Mouse (Mus musculus): ENCODE measurements around the gene Rhbdl1. TPM values are rescaled to one million over a fixed set of nuclear protein-coding genes. Genes with fewer than 3 reads are reported as not detected.

Rhbdl1 gene
- polyA plus RNA-seq, 1 experiment from 2014 or later: 2.1 TPM

GRCm38 (mm10) chr17:25880196-25880910 is 43.3 kb upstream of the Rhbdl1 start, which contains the start of gene Wfikkn1:
TSS of gene Wfikkn1 (minus strand) at chr17:25880858.
- no peaks in the 10 kb centered on the region for H3K9me3 ChIP-seq (ENCODE audit: control insufficient read depth, low read length)
- no peak within 1 kb of the TSS for H3K4me3 ChIP-seq (ENCODE audit: low read depth, low read length)
- WGBS: 23% methylated on average over 5 of the region's 5 CpGs
- peaks cover 26% of the 10 kb centered on the region for H3K4me1 ChIP-seq (replicated peaks; ENCODE audit: control insufficient read depth, insufficient read depth, low read length)
- H3K27ac ChIP-seq (ENCODE audit: low read depth, low read length): peak within 1 kb of the TSS; percentile 53; the same call in 1 of the 2 replicates
- ATAC-seq (replicated peaks; ENCODE audit: low FRiP score) (no peak), DNase-seq (ENCODE audit: low spot score) (peak; percentile 52)
- peak within 1 kb of the TSS; percentile 45 for H3K9ac ChIP-seq (ENCODE audit: low read length)
- H3K4me2 ChIP-seq (ENCODE audit: low read depth, low read length, severe bottlenecking): no peak within 1 kb of the TSS
- H3K27me3 ChIP-seq (ENCODE audit: control insufficient read depth, insufficient read depth, low read length): no peaks in the 10 kb centered on the region
- no peaks in the 10 kb centered on the region; the same call in 1 of the 2 replicates for H3K36me3 ChIP-seq (ENCODE audit: control insufficient read depth, insufficient read depth, low read length)

- H3K9me3 ChIP-seq (ENCODE audit: control insufficient read depth, low read length): no peaks in the 10 kb centered on the region
- no peak overlapping the region for H3K4me2 ChIP-seq (ENCODE audit: low read depth, low read length, severe bottlenecking)
- H3K4me1 ChIP-seq (replicated peaks; ENCODE audit: control insufficient read depth, insufficient read depth, low read length): peaks cover 26% of the 10 kb centered on the region
- H3K27me3 ChIP-seq (ENCODE audit: control insufficient read depth, insufficient read depth, low read length): no peaks in the 10 kb centered on the region
- H3K9ac ChIP-seq (ENCODE audit: low read length): no peak overlapping the region; the same call in 1 of the 2 replicates
- 77% methylated on average over 8 of the region's 8 CpGs for WGBS
- DNase-seq (ENCODE audit: low spot score) (peak; percentile 48), ATAC-seq (replicated peaks; ENCODE audit: low FRiP score) (no peak)
- H3K36me3 ChIP-seq (ENCODE audit: control insufficient read depth, insufficient read depth, low read length): no peaks in the 10 kb centered on the region; the same call in 1 of the 2 replicates
- H3K4me3 ChIP-seq (ENCODE audit: low read depth, low read length): no peak overlapping the region
- no peak overlapping the region for H3K27ac ChIP-seq (ENCODE audit: low read depth, low read length)
Measured at GRCm38 (mm10) chr17:25879750-25880149, 42.7 kb upstream of the Rhbdl1 start.

GRCm38 (mm10) chr17:25879261-25879660 is 42.2 kb upstream of the Rhbdl1 start:
- ATAC-seq (replicated peaks; ENCODE audit: low FRiP score): no peak
- Histone ChIP-seq H3K4me2 (ENCODE audit: low read depth, low read length, severe bottlenecking) (no peak overlapping the region), H3K9ac (ENCODE audit: low read length) (no peak overlapping the region), H3K4me3 (ENCODE audit: low read depth, low read length) (no peak overlapping the region), H3K9me3 (ENCODE audit: control insufficient read depth, low read length) (no peaks in the 10 kb centered on the region), H3K27ac (ENCODE audit: low read depth, low read length) (no peak overlapping the region), H3K27me3 (ENCODE audit: control insufficient read depth, insufficient read depth, low read length) (no peaks in the 10 kb centered on the region), H3K4me1 (replicated peaks; ENCODE audit: control insufficient read depth, insufficient read depth, low read length) (peaks cover 26% of the 10 kb centered on the region), H3K36me3 (ENCODE audit: control insufficient read depth, insufficient read depth, low read length) (no peaks in the 10 kb centered on the region; the same call in 1 of the 2 replicates)
- WGBS: 46% methylated on average over 4 of the region's 4 CpGs
- peak; percentile 65 for DNase-seq (ENCODE audit: low spot score)

GRCm38 (mm10) chr17:25878611-25879180 is 41.6 kb upstream of the Rhbdl1 start:
- H3K27me3 ChIP-seq (ENCODE audit: control insufficient read depth, insufficient read depth, low read length): no peaks in the 10 kb centered on the region
- H3K4me1 ChIP-seq (replicated peaks; ENCODE audit: control insufficient read depth, insufficient read depth, low read length): peaks cover 26% of the 10 kb centered on the region
- H3K27ac ChIP-seq (ENCODE audit: low read depth, low read length): no peak overlapping the region
- H3K9me3 ChIP-seq (ENCODE audit: control insufficient read depth, low read length): no peaks in the 10 kb centered on the region
- no peak overlapping the region for H3K9ac ChIP-seq (ENCODE audit: low read length)
- WGBS: 87% methylated on average over 19 of the region's 19 CpGs
- ATAC-seq (replicated peaks; ENCODE audit: low FRiP score): no peak
- DNase-seq (ENCODE audit: low spot score): no peak
- H3K4me3 ChIP-seq (ENCODE audit: low read depth, low read length): no peak overlapping the region
- H3K4me2 ChIP-seq (ENCODE audit: low read depth, low read length, severe bottlenecking): no peak overlapping the region
- no peaks in the 10 kb centered on the region; the same call in 1 of the 2 replicates for H3K36me3 ChIP-seq (ENCODE audit: control insufficient read depth, insufficient read depth, low read length)

DNA sequence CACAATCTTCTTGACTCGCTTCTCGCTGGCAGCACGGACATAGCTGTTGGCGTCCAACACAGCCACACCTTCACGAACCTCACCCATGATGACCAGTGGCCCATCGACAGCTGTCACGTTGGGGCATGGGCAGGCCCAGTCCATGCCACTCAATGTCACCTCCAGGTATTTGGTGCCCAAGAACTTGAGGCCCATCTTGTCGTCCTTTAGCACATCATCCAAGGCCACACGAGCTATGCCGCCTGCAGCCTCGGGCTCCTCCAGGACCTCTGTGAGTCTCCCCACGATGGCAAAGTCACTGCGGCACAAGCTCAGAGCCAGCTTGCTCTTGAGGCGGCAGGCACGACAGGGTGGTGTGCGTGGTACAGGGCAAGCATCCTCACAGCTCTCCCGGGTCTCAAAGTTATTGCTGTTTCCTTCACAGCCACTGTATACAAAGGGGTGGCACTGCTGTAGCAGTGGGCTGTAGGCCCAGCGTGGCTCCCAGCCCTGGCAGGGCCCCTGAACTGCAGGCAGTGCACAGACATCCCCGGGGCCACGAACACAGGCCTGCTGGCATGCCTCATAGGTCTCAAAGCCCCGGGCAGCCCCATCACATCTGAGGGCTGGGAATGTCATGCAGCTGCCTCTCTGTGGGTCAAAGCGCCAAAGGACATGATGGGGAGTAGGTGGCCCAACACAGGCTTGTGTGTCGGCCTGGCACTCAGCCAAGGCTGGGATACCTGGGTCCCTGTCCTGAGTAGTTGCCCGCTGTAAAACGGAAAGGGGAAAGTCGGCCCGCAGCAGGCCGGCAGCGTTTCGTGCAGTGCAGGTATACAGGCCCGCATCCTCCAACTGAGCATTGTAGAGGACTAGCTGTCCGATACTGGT is 40.9 kb upstream of the Rhbdl1 start:
- ATAC-seq (replicated peaks; ENCODE audit: low FRiP score) (no peak), DNase-seq (ENCODE audit: low spot score) (no peak)
- H3K4me3 ChIP-seq (ENCODE audit: low read depth, low read length): no peak overlapping the region
- H3K9me3 ChIP-seq (ENCODE audit: control insufficient read depth, low read length): no peaks in the 10 kb centered on the region
- no peak overlapping the region for H3K4me2 ChIP-seq (ENCODE audit: low read depth, low read length, severe bottlenecking)
- no peaks in the 10 kb centered on the region; the same call in 1 of the 2 replicates for H3K36me3 ChIP-seq (ENCODE audit: control insufficient read depth, insufficient read depth, low read length)
- H3K4me1 ChIP-seq (replicated peaks; ENCODE audit: control insufficient read depth, insufficient read depth, low read length): peaks cover 26% of the 10 kb centered on the region
- no peak overlapping the region for H3K9ac ChIP-seq (ENCODE audit: low read length)
- no peaks in the 10 kb centered on the region for H3K27me3 ChIP-seq (ENCODE audit: control insufficient read depth, insufficient read depth, low read length)
- 93% methylated on average over 32 of the region's 32 CpGs for WGBS
- no peak overlapping the region for H3K27ac ChIP-seq (ENCODE audit: low read depth, low read length)

DNA sequence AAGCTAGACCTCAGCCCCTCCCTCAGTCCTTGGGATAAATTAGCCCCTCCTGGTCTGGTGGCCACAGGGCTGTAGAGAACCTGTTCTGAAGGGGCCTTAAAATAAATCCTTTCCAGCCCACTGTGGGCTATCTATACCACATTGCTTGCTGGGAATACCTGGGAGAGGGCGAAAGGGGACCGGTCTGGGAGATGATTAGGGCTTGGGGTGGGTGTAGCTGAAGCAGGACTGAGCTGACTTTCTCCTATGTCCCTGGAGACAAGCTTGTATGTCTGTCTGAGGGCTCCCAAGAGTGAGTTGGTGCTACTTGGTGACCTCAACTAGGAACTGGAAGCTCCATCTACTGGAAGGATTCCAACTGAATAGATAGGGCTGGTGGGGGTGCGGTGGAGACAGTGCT is 39.9 kb upstream of the Rhbdl1 start:
- H3K27me3 ChIP-seq (ENCODE audit: control insufficient read depth, insufficient read depth, low read length): no peaks in the 10 kb centered on the region
- ATAC-seq (replicated peaks; ENCODE audit: low FRiP score) (no peak), DNase-seq (ENCODE audit: low spot score) (no peak)
- no peak overlapping the region for H3K27ac ChIP-seq (ENCODE audit: low read depth, low read length)
- WGBS: 97% methylated on average over 3 of the region's 3 CpGs
- peaks cover 26% of the 10 kb centered on the region for H3K4me1 ChIP-seq (replicated peaks; ENCODE audit: control insufficient read depth, insufficient read depth, low read length)
- no peak overlapping the region for H3K4me2 ChIP-seq (ENCODE audit: low read depth, low read length, severe bottlenecking)
- H3K9ac ChIP-seq (ENCODE audit: low read length): no peak overlapping the region
- no peaks in the 10 kb centered on the region; the same call in 1 of the 2 replicates for H3K36me3 ChIP-seq (ENCODE audit: control insufficient read depth, insufficient read depth, low read length)
- H3K4me3 ChIP-seq (ENCODE audit: low read depth, low read length): no peak overlapping the region
- no peaks in the 10 kb centered on the region for H3K9me3 ChIP-seq (ENCODE audit: control insufficient read depth, low read length)

- H3K27ac ChIP-seq (ENCODE audit: low read depth, low read length): no peak overlapping the region
- no peaks in the 10 kb centered on the region for H3K9me3 ChIP-seq (ENCODE audit: control insufficient read depth, low read length)
- DNase-seq (ENCODE audit: low spot score) (no peak), ATAC-seq (replicated peaks; ENCODE audit: low FRiP score) (no peak)
- no peaks in the 10 kb centered on the region; the same call in 1 of the 2 replicates for H3K36me3 ChIP-seq (ENCODE audit: control insufficient read depth, insufficient read depth, low read length)
- H3K27me3 ChIP-seq (ENCODE audit: control insufficient read depth, insufficient read depth, low read length): no peaks in the 10 kb centered on the region
- 66% methylated on average over 10 of the region's 10 CpGs for whole genome bisulfite sequencing
- peak overlapping the region; percentile 82 for H3K9ac ChIP-seq (ENCODE audit: low read length)
- peak overlapping the region; percentile 57 for H3K4me3 ChIP-seq (ENCODE audit: low read depth, low read length)
- peak overlapping the region; percentile 87 for H3K4me2 ChIP-seq (ENCODE audit: low read depth, low read length, severe bottlenecking)
- H3K4me1 ChIP-seq (replicated peaks; ENCODE audit: control insufficient read depth, insufficient read depth, low read length): peaks cover 24% of the 10 kb centered on the region
Measured at GRCm38 (mm10) chr17:25876347-25876915, 39.3 kb upstream of the Rhbdl1 start.
